Mouse (Mus musculus): ENCODE measurements at regions not wholly inside any gene's neighbourhood (a gene's known extent, or its start where the extent isn't known, plus 50 kb on each side); places are given as distances from the start of the nearest gene placed in this dataset.

DNA sequence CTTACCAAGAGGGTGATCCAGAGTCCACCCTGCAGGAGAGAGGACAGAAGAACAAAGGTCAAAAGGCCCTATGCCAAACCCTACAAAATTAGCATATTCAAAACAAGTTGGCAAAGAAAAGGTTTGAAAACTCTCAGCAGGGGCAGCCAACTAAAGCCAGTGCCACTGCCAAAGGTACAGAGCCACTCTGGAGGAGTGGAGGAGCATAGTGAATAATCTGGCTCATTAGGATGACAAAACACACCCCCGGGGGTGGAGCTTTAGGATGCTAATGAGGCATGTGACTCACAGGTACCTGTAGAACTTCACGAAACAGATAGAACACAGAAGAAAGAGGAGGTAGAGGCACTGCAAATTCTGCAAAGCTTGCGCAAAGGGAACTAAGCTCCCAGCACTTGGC is 110.7 kb upstream of the Lnx1 start:
- Histone ChIP-seq H3K9me3 (ENCODE audit: control insufficient read depth, insufficient read depth, low read depth, low read length) (no peaks in the 10 kb centered on the region), H3K9ac (ENCODE audit: insufficient read depth, low read depth, low read length, poor library complexity, severe bottlenecking) (no peak overlapping the region), H3K27ac (ENCODE audit: insufficient read depth, low read depth, low read length, poor library complexity, severe bottlenecking) (peak overlapping the region; percentile 75), H3K4me3 (ENCODE audit: insufficient read depth in 1 of 2, low read depth in 1 of 2, low read length in 2 of 2, poor library complexity in 1 of 2, severe bottlenecking in 1 of 2) (peak overlapping the region; percentile 11 to 58; a peak in 3 of 4 replicates), H3K36me3 (ENCODE audit: control insufficient read depth, insufficient read depth, low read length, poor library complexity, severe bottlenecking) (no peaks in the 10 kb centered on the region), H3K4me1 (ENCODE audit: control insufficient read depth in 2 of 2, insufficient read depth in 2 of 2, low read length in 2 of 2, poor library complexity in 1 of 2) (peaks cover 3 to 19% of the 10 kb centered on the region in 2 experiments; a peak in 3 of 4 replicates)
- DNase-seq (ENCODE audit: low read depth, low spot score), result peak; percentile 83
- TF ChIP-seq MAFK (IDR thresholded peaks at IDR 0.05; ENCODE audit: insufficient read depth, low read depth, low read length) (no peak), ZC3H11A (IDR thresholded peaks at IDR 0.05; ENCODE audit: borderline replicate concordance, low read depth, low read length) (no peak), HCFC1 (IDR thresholded peaks at IDR 0.05; ENCODE audit: borderline replicate concordance, insufficient read depth, low read length) (no peak), CHD2 (IDR thresholded peaks at IDR 0.05; ENCODE audit: low read depth, low read length) (no peak), ZNF384 (IDR thresholded peaks at IDR 0.05; ENCODE audit: low read depth, low read length) (no peak)
- in situ Hi-C loops (cut with MboI; ENCODE audit: low sequenced_read_pairs in 2 of 2, unreplicated experiment in 2 of 2), result no loop called here

GRCm38 (mm10) chr5:74811046-74811445 is 108.3 kb upstream of the Lnx1 start:
- Histone ChIP-seq H3K9me3 (ENCODE audit: control insufficient read depth, insufficient read depth, low read depth, low read length) (no peaks in the 10 kb centered on the region), H3K4me3 (ENCODE audit: insufficient read depth in 1 of 2, low read depth in 1 of 2, low read length in 2 of 2, poor library complexity in 1 of 2, severe bottlenecking in 1 of 2) (no peak overlapping the region), H3K36me3 (ENCODE audit: control insufficient read depth, insufficient read depth, low read length, poor library complexity, severe bottlenecking) (no peaks in the 10 kb centered on the region), H3K27ac (ENCODE audit: insufficient read depth, low read depth, low read length, poor library complexity, severe bottlenecking) (no peak overlapping the region), H3K9ac (ENCODE audit: insufficient read depth, low read depth, low read length, poor library complexity, severe bottlenecking) (no peak overlapping the region), H3K4me1 (ENCODE audit: control insufficient read depth in 2 of 2, insufficient read depth in 2 of 2, low read length in 2 of 2, poor library complexity in 1 of 2) (peaks cover 3 to 7% of the 10 kb centered on the region in 2 experiments; a peak in 3 of 4 replicates)
- no peak for DNase-seq (ENCODE audit: low read depth, low spot score)
- in situ Hi-C loops (cut with MboI; ENCODE audit: low sequenced_read_pairs in 2 of 2, unreplicated experiment in 2 of 2), result no loop called here
- no peak for TF ChIP-seq MAFK (IDR thresholded peaks at IDR 0.05; ENCODE audit: insufficient read depth, low read depth, low read length)
- TF ChIP-seq HCFC1 (IDR thresholded peaks at IDR 0.05; ENCODE audit: borderline replicate concordance, insufficient read depth, low read length), result no peak
- TF ChIP-seq ZNF384 (IDR thresholded peaks at IDR 0.05; ENCODE audit: low read depth, low read length), result no peak
- no peak for TF ChIP-seq CHD2 (IDR thresholded peaks at IDR 0.05; ENCODE audit: low read depth, low read length)
- TF ChIP-seq ZC3H11A (IDR thresholded peaks at IDR 0.05; ENCODE audit: borderline replicate concordance, low read depth, low read length), result no peak

- in situ Hi-C loops (cut with MboI; ENCODE audit: low sequenced_read_pairs in 2 of 2, unreplicated experiment in 2 of 2), result no loop called here
- Histone ChIP-seq H3K9ac (ENCODE audit: insufficient read depth, low read depth, low read length, poor library complexity, severe bottlenecking) (no peak overlapping the region), H3K36me3 (ENCODE audit: control insufficient read depth, insufficient read depth, low read length, poor library complexity, severe bottlenecking) (no peaks in the 10 kb centered on the region), H3K4me3 (ENCODE audit: insufficient read depth in 1 of 2, low read depth in 1 of 2, low read length in 2 of 2, poor library complexity in 1 of 2, severe bottlenecking in 1 of 2) (no peak overlapping the region), H3K4me1 (ENCODE audit: control insufficient read depth in 2 of 2, insufficient read depth in 2 of 2, low read length in 2 of 2, poor library complexity in 1 of 2) (peaks cover 2 to 3% of the 10 kb centered on the region in 2 experiments; a peak in 3 of 4 replicates), H3K9me3 (ENCODE audit: control insufficient read depth, insufficient read depth, low read depth, low read length) (no peaks in the 10 kb centered on the region), H3K27ac (ENCODE audit: insufficient read depth, low read depth, low read length, poor library complexity, severe bottlenecking) (no peak overlapping the region)
- DNase-seq (ENCODE audit: low read depth, low spot score), result no peak
- no peak for TF ChIP-seq ZC3H11A (IDR thresholded peaks at IDR 0.05; ENCODE audit: borderline replicate concordance, low read depth, low read length)
- TF ChIP-seq CHD2 (IDR thresholded peaks at IDR 0.05; ENCODE audit: low read depth, low read length), result no peak
- no peak for TF ChIP-seq HCFC1 (IDR thresholded peaks at IDR 0.05; ENCODE audit: borderline replicate concordance, insufficient read depth, low read length)
- TF ChIP-seq ZNF384 (IDR thresholded peaks at IDR 0.05; ENCODE audit: low read depth, low read length), result no peak
- no peak for TF ChIP-seq MAFK (IDR thresholded peaks at IDR 0.05; ENCODE audit: insufficient read depth, low read depth, low read length)
Observed at GRCm38 (mm10) chr5:74807581-74808221, 105.0 kb upstream of the Lnx1 start.

GRCm38 (mm10) chr5:74801946-74802345 is 99.2 kb upstream of the Lnx1 start:
- Histone ChIP-seq H3K36me3 (ENCODE audit: control insufficient read depth, insufficient read depth, low read length, poor library complexity, severe bottlenecking) (no peaks in the 10 kb centered on the region), H3K4me1 (ENCODE audit: control insufficient read depth in 2 of 2, insufficient read depth in 2 of 2, low read length in 2 of 2, poor library complexity in 1 of 2) (no peaks in the 10 kb centered on the region; a peak in 1 of 4 replicates), H3K9me3 (ENCODE audit: control insufficient read depth, insufficient read depth, low read depth, low read length) (no peaks in the 10 kb centered on the region), H3K4me3 (ENCODE audit: insufficient read depth in 1 of 2, low read depth in 1 of 2, low read length in 2 of 2, poor library complexity in 1 of 2, severe bottlenecking in 1 of 2) (no peak overlapping the region), H3K27ac (ENCODE audit: insufficient read depth, low read depth, low read length, poor library complexity, severe bottlenecking) (no peak overlapping the region), H3K9ac (ENCODE audit: insufficient read depth, low read depth, low read length, poor library complexity, severe bottlenecking) (no peak overlapping the region)
- DNase-seq (ENCODE audit: low read depth, low spot score), result no peak
- TF ChIP-seq MAFK (IDR thresholded peaks at IDR 0.05; ENCODE audit: insufficient read depth, low read depth, low read length), result no peak
- TF ChIP-seq ZC3H11A (IDR thresholded peaks at IDR 0.05; ENCODE audit: borderline replicate concordance, low read depth, low read length), result no peak
- TF ChIP-seq CHD2 (IDR thresholded peaks at IDR 0.05; ENCODE audit: low read depth, low read length), result no peak
- no peak for TF ChIP-seq ZNF384 (IDR thresholded peaks at IDR 0.05; ENCODE audit: low read depth, low read length)
- TF ChIP-seq HCFC1 (IDR thresholded peaks at IDR 0.05; ENCODE audit: borderline replicate concordance, insufficient read depth, low read length), result no peak
- in situ Hi-C loops (cut with MboI; ENCODE audit: low sequenced_read_pairs in 2 of 2, unreplicated experiment in 2 of 2), result no loop called here
